Mouse (Mus musculus): ENCODE results near the gene Hmga1.

GRCm38 (mm10) chr17:27580392-27581068 lies 24.2 kb downstream of the Hmga1 start:
- TF ChIP-seq CTCF (IDR thresholded peaks at IDR 0.05; ENCODE audit: low read depth, low read length) (no peak), POLR2A (IDR thresholded peaks at IDR 0.05; ENCODE audit: extremely low read depth, insufficient read depth, low read length) (no peak)
